In genomic region chr17:66315451-66315850, GRCm38 (mm10) we compare ENCODE assay signal across 10 mouse cellular contexts.
DNase-seq lines count a peak whose midpoint lies in the region; ATAC-seq and TF ChIP-seq lines count a peak whose summit lies in the region.
"Had no signal": no experiment of that assay in that cellular context is flagged by ENCODE, and none has a peak within 500 bp of the region (broad histone marks: within the 10 kb centered on the region; RNA-seq: fewer than 3 reads in every experiment).

No protein-coding gene starts in this region.

- no peak for TF ChIP-seq CTCF in stomach, postnatal 0 days (IDR thresholded peaks at IDR 0.05; ENCODE audit: low read depth)

- DNase-seq in heart, adult 18-20 months, result no peak
- DNase-seq in lung, postnatal 14 days, result no peak
- DNase-seq in limb, embryonic 14.5 days (ENCODE audit: low spot score), result peak; percentile 22
- DNase-seq in stomach, postnatal 0 days (ENCODE audit: low spot score), result no peak
- no peak for DNase-seq in cerebellum, adult 8-10 months
- DNase-seq in urinary bladder, postnatal 14 days (ENCODE audit: low spot score), result no peak
- DNase-seq: adrenal gland, postnatal 36 days; thymus, adult 2 months had no signal

- no peak for ATAC-seq in heart, embryonic 11.5 days (replicated peaks; ENCODE audit: insufficient number of reproducible peaks, low FRiP score, low TSS enrichment)
- peak; percentile 79 for ATAC-seq in lung, embryonic 16.5 days (ENCODE audit: low read depth)
- ATAC-seq in limb, embryonic 14.5 days (ENCODE audit: low FRiP score, low read depth), result peak; percentile 66; the same call in 1 of the 2 replicates
- ATAC-seq in stomach, postnatal 0 days (ENCODE audit: low FRiP score, low TSS enrichment), result 0 out of 2 replicates have a peak, but pooled peaks have one; percentile 21

- TF ChIP-seq EP300 in stomach, postnatal 0 days (optimal IDR thresholded peaks at IDR 0.05), result no peak

- H3K4me2 ChIP-seq in heart, embryonic 11.5 days, result peak overlapping the region; percentile 49
- peak overlapping the region; percentile 43 for H3K4me2 ChIP-seq in lung, embryonic 16.5 days (ENCODE audit: low read depth, low read length)
- H3K4me2 ChIP-seq in limb, embryonic 14.5 days (replicated peaks; ENCODE audit: low read depth, low read length, severe bottlenecking), result peak overlapping the region; percentile 40
- peak overlapping the region; percentile 25; the same call in 1 of the 2 replicates for H3K4me2 ChIP-seq in stomach, postnatal 0 days (replicated peaks; ENCODE audit: low read depth)

- TF ChIP-seq POLR2A in limb, embryonic 14.5 days (IDR thresholded peaks at IDR 0.05; ENCODE audit: borderline replicate concordance, extremely low read depth, insufficient read depth, insufficient read length), result no peak

- H3K9me3 ChIP-seq in heart, embryonic 11.5 days (replicated peaks; ENCODE audit: control insufficient read depth, low read length), result no peaks in the 10 kb centered on the region
- H3K9me3 ChIP-seq in lung, embryonic 16.5 days (ENCODE audit: control insufficient read depth, low read length), result no peaks in the 10 kb centered on the region
- H3K9me3 ChIP-seq in limb, embryonic 14.5 days (ENCODE audit: control insufficient read depth, low read length), result no peaks in the 10 kb centered on the region
- no peaks in the 10 kb centered on the region for H3K9me3 ChIP-seq in stomach, postnatal 0 days (ENCODE audit: control insufficient read depth, low read length)

- 5% methylated on average over 10 of the region's 10 CpGs for WGBS in heart, embryonic 11.5 days (ENCODE audit: insufficient replicate concordance)
- WGBS in lung, embryonic 16.5 days, result 22% methylated on average over 10 of the region's 10 CpGs
- WGBS in limb, embryonic 14.5 days, result 12% methylated on average over 10 of the region's 10 CpGs
- 21% methylated on average over 10 of the region's 10 CpGs for WGBS in stomach, postnatal 0 days

- no peaks in the 10 kb centered on the region for H3K36me3 ChIP-seq in heart, embryonic 11.5 days (ENCODE audit: control insufficient read depth, insufficient read depth, low read length)
- no peaks in the 10 kb centered on the region for H3K36me3 ChIP-seq in lung, embryonic 16.5 days (ENCODE audit: control insufficient read depth, insufficient read depth, low read length)
- H3K36me3 ChIP-seq in limb, embryonic 14.5 days (ENCODE audit: control insufficient read depth, insufficient read depth, low read length), result no peaks in the 10 kb centered on the region
- H3K36me3 ChIP-seq in stomach, postnatal 0 days (ENCODE audit: control insufficient read depth, insufficient read depth, low read length), result no peaks in the 10 kb centered on the region

- H3K9ac ChIP-seq in heart, embryonic 11.5 days (ENCODE audit: low read depth, low read length), result 0 out of 2 replicates have a peak overlapping the region, but pooled peaks have one; percentile 28
- no peak overlapping the region for H3K9ac ChIP-seq in lung, embryonic 16.5 days (ENCODE audit: low read length)
- H3K9ac ChIP-seq in limb, embryonic 14.5 days (ENCODE audit: low read depth, low read length, severe bottlenecking), result no peak overlapping the region
- no peak overlapping the region for H3K9ac ChIP-seq in stomach, postnatal 0 days (ENCODE audit: low read length)

- H3K27me3 ChIP-seq in heart, embryonic 11.5 days (ENCODE audit: control insufficient read depth, insufficient read depth, low read length), result no peaks in the 10 kb centered on the region
- H3K27me3 ChIP-seq in lung, embryonic 16.5 days (ENCODE audit: control insufficient read depth, insufficient read depth, low read depth, low read length), result no peaks in the 10 kb centered on the region
- H3K27me3 ChIP-seq in limb, embryonic 14.5 days (ENCODE audit: control insufficient read depth, insufficient read depth, low read length), result no peaks in the 10 kb centered on the region
- no peaks in the 10 kb centered on the region for H3K27me3 ChIP-seq in stomach, postnatal 0 days (ENCODE audit: control insufficient read depth, insufficient read depth, low read length)

- H3K27ac ChIP-seq in heart, embryonic 11.5 days (ENCODE audit: low read depth, low read length), result 0 out of 2 replicates have a peak overlapping the region, but pooled peaks have one; percentile 1
- H3K27ac ChIP-seq in lung, embryonic 16.5 days (ENCODE audit: low read length), result peak overlapping the region; percentile 30; the same call in 1 of the 2 replicates
- H3K27ac ChIP-seq in limb, embryonic 14.5 days (replicated peaks; ENCODE audit: low read depth, low read length), result no peak overlapping the region
- no peak overlapping the region for H3K27ac ChIP-seq in stomach, postnatal 0 days (replicated peaks)

- peaks cover 7% of the 10 kb centered on the region; the same call in 1 of the 2 replicates for H3K4me1 ChIP-seq in heart, embryonic 11.5 days (ENCODE audit: control insufficient read depth, insufficient read depth, low read length)
- peaks cover 8% of the 10 kb centered on the region; the same call in 1 of the 2 replicates for H3K4me1 ChIP-seq in lung, embryonic 16.5 days (replicated peaks; ENCODE audit: control insufficient read depth, insufficient read depth, low read length)
- peaks cover 17% of the 10 kb centered on the region for H3K4me1 ChIP-seq in limb, embryonic 14.5 days (ENCODE audit: control insufficient read depth, insufficient read depth, low read length)
- no peaks in the 10 kb centered on the region for H3K4me1 ChIP-seq in stomach, postnatal 0 days (replicated peaks; ENCODE audit: control insufficient read depth, insufficient read depth)

- no peak overlapping the region for H3K4me3 ChIP-seq in heart, embryonic 11.5 days (ENCODE audit: low read depth, low read length)
- H3K4me3 ChIP-seq in lung, embryonic 16.5 days (ENCODE audit: low read length), result no peak overlapping the region
- H3K4me3 ChIP-seq in limb, embryonic 14.5 days (replicated peaks; ENCODE audit: low read length), result no peak overlapping the region
- no peak overlapping the region for H3K4me3 ChIP-seq in stomach, postnatal 0 days (ENCODE audit: low read depth, low read length)

Comparison
In these comparisons a context has a peak if more than half of its experiments do, and no peak if none do; other contexts are left out.
1. H3K27ac ChIP-seq: peak in heart, embryonic 11.5 days (single experiment) and lung, embryonic 16.5 days (single experiment); none in limb, embryonic 14.5 days (single experiment) and stomach, postnatal 0 days (single experiment).
2. Peak in every context shown above with its lines, with median percentiles within 50 percentile points of each other: H3K4me2 ChIP-seq.